Mouse (Mus musculus): ENCODE measurements around the gene Myom1. TPM values are rescaled to one million over a fixed set of nuclear protein-coding genes. Genes with fewer than 3 reads are reported as not detected.

Myom1 gene
- polyA plus RNA-seq, 1 experiment from 2014 or later = 1.6 TPM

DNA sequence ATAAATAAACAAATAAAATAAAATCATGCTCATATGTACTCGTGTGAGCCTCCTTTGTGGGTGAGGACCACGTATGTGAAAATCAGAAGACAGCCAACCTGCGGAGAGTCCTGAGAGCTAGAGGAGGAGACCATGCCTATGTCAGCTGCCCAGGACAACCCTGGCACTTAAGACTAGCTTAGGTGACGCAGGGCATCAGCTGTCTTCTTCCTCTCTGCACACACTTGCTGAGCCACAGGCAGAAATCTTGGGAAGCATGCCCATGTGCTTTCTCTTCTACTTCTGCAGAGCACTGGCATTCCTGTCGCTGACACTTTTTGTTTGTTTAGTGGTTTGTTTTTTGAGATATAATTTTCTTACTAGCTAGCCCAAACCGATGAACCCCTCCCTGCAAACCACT, 6.9 kb upstream of the Myom1 start:
- peaks cover 13% of the 10 kb centered on the region for H3K4me1 ChIP-seq (replicated peaks)
- no peaks in the 10 kb centered on the region for H3K27me3 ChIP-seq
- ATAC-seq (ENCODE audit: low FRiP score) = no peak
- peaks cover 28% of the 10 kb centered on the region for H3K36me3 ChIP-seq
- no peak overlapping the region for H3K9ac ChIP-seq
- H3K9me3 ChIP-seq = no peaks in the 10 kb centered on the region
- H3K4me3 ChIP-seq = no peak overlapping the region
- no peak overlapping the region for H3K4me2 ChIP-seq
- H3K27ac ChIP-seq = no peak overlapping the region
- WGBS = 98% methylated on average over 6 of the region's 6 CpGs

DNA sequence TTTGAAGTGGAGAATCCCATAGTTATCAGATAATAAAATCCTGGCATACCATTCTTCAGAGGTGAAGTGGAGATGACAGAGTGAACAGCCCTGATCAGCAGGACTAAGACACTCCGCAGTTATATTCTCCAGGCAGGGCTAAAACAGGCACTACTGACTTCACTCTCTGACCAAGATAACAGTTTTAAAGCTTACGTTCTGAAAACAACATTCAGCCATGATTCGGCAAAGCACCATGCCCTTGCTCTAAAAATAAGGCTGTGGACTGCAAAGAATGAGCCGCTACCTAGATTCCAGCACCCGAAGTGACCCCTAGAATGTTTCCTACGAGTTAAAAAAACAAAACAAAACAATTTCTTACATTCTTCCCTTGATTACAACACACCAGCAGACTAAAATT, 4.6 kb upstream of the Myom1 start:
- 84% methylated on average over 6 of the region's 6 CpGs for WGBS
- no peak overlapping the region for H3K9ac ChIP-seq

DNA sequence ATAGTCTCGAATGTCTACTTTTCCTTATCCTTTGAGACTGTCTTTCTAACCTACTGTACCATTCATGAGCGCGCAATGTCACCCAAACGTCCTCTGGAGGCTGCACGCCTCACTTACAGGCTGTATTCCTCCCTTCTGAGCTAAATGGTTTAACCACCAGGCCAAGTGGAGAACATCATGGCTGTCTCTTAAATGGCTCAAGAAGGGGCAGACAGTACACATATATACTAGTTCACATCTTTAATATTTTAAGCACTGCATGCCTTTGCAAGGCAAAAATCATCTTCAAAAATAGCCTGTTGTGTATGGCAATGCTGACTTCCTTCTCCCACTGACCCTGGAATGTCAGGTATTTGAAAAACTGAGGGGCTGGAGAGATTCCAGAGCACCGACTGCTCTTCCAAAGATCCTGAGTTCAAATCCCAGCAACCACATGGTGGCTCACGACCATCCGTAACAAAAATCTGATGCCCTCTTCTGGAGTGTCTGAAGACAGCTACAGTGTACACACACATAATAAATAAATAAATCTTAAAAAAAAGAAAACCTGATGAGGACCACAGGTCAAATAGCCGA, 3.9 kb upstream of the Myom1 start:
- Histone ChIP-seq H3K4me3 (no peak overlapping the region), H3K9ac (no peak overlapping the region), H3K4me1 (replicated peaks) (peaks cover 20% of the 10 kb centered on the region), H3K27ac (no peak overlapping the region), H3K36me3 (peaks cover 22% of the 10 kb centered on the region), H3K9me3 (no peaks in the 10 kb centered on the region), H3K27me3 (no peaks in the 10 kb centered on the region), H3K4me2 (no peak overlapping the region)
- 86% methylated on average over 9 of the region's 9 CpGs for WGBS
- no peak for ATAC-seq (ENCODE audit: low FRiP score)

More for the DNA sequence above, 4.6 kb upstream of the Myom1 start:
- no peaks in the 10 kb centered on the region for H3K9me3 ChIP-seq
- no peak overlapping the region for H3K4me2 ChIP-seq
- ATAC-seq (ENCODE audit: low FRiP score) = no peak
- H3K27ac ChIP-seq = no peak overlapping the region
- H3K4me1 ChIP-seq (replicated peaks) = peaks cover 14% of the 10 kb centered on the region
- peaks cover 22% of the 10 kb centered on the region for H3K36me3 ChIP-seq
- no peak overlapping the region for H3K4me3 ChIP-seq
- no peaks in the 10 kb centered on the region for H3K27me3 ChIP-seq

DNA sequence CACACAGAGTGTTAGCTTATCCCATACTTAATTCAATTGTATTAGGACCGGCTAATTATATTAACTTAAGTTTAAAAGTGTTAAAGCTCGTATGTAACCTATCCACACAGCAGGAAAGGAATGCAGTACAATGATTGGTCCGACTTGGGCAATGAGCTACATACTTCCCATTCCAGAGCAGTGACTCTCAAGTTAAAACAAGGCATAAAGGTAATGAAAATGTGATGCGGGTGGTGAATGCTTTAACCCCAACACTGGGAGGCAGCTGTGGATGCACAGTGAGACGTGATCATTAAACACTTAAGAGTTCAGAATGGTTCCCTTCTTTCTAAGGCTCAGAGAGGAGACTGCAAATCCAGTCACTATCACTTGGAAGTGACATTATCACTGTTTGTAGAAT, 3.2 kb upstream of the Myom1 start:
- Histone ChIP-seq H3K36me3 (peaks cover 19% of the 10 kb centered on the region), H3K9ac (no peak overlapping the region), H3K9me3 (no peaks in the 10 kb centered on the region), H3K4me3 (no peak overlapping the region), H3K27me3 (no peaks in the 10 kb centered on the region), H3K4me1 (replicated peaks) (peaks cover 20% of the 10 kb centered on the region), H3K4me2 (no peak overlapping the region), H3K27ac (no peak overlapping the region)
- 73% methylated on average over 5 of the region's 5 CpGs for WGBS
- no peak for ATAC-seq (ENCODE audit: low FRiP score)

DNA sequence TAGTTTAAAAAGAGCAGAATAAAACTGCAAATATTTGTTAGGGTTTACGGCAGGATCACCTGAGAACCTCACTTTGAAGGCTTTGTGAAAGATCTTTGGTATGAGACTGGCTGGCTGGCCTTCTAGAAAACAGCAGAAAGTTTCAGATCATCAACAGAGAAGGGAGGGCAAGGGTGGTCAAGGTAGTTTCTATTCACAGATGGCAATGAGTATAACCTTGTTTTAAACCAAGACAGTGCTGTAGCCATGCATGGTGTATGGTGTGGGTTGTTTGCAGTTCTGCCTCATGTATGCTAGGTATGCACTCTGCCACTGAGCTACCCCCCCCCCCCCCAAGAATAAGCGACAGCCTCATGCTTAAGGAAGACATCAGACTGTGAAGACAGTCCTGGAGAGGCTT, 2.2 kb upstream of the Myom1 start:
- H3K4me3 ChIP-seq = no peak overlapping the region

DNA sequence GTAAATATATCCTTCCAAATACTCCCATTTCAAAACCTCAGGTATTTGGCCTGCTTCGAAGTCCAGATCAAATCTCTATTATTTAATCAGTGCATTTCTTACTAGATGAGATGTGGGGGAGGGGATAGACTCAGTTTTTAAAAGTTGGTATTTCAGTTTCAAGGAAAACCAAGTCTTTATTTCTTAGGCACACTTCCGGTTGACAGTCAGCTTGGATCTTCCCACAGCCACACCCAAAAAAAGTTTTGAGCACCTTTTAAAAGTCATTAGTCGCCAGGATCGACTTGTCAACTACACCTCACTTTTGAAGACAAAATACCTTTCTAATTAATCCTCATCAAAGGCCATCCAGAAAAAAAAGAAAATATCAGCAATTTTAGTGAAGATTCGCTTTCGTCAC, 1.4 kb upstream of the Myom1 start:
- H3K27ac ChIP-seq = no peak overlapping the region
- no peaks in the 10 kb centered on the region for H3K9me3 ChIP-seq
- peaks cover 20% of the 10 kb centered on the region for H3K4me1 ChIP-seq (replicated peaks)
- no peak for ATAC-seq (ENCODE audit: low FRiP score)
- H3K4me2 ChIP-seq = peak overlapping the region; percentile 70
- peak overlapping the region; percentile 83; the same call in 1 of the 2 replicates for H3K9ac ChIP-seq
- H3K27me3 ChIP-seq = no peaks in the 10 kb centered on the region
- 19% methylated on average over 6 of the region's 6 CpGs for WGBS
- peaks cover 5% of the 10 kb centered on the region for H3K36me3 ChIP-seq
- H3K4me3 ChIP-seq = peak overlapping the region; percentile 87

More for the DNA sequence above, 2.2 kb upstream of the Myom1 start:
- no peak overlapping the region for H3K27ac ChIP-seq
- H3K36me3 ChIP-seq = peaks cover 11% of the 10 kb centered on the region
- H3K4me2 ChIP-seq = peak overlapping the region; percentile 34; the same call in 1 of the 2 replicates
- no peaks in the 10 kb centered on the region for H3K9me3 ChIP-seq
- no peak for ATAC-seq (ENCODE audit: low FRiP score)
- 80% methylated on average over 2 of the region's 2 CpGs for WGBS
- H3K4me1 ChIP-seq (replicated peaks) = peaks cover 20% of the 10 kb centered on the region
- H3K9ac ChIP-seq = peak overlapping the region; percentile 43; the same call in 1 of the 2 replicates
- H3K27me3 ChIP-seq = no peaks in the 10 kb centered on the region

DNA sequence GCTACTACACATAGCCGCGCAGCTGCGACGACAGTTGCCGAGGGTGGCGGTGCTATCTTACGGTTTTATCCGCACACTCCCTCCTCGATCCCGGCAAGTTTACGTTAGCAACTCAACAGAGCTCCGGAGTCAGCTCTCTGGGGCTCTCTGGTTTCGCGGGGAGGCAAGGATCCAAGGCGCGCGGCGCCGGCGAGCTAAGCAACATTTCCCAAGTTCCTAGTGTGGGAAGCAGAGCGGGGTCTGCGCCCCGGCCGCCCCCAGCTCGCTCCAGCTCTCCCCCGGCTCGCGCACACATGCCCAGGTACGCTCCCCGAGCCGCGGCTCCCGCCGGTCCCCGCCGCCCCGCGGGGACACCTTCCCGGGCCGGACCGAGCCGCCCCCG, 743 bp upstream of the Myom1 start:
- peak overlapping the region; percentile 83 for H3K9ac ChIP-seq
- under 1% methylated on average over 42 of the region's 43 CpGs for WGBS
- peak overlapping the region; percentile 87 for H3K4me3 ChIP-seq

DNA sequence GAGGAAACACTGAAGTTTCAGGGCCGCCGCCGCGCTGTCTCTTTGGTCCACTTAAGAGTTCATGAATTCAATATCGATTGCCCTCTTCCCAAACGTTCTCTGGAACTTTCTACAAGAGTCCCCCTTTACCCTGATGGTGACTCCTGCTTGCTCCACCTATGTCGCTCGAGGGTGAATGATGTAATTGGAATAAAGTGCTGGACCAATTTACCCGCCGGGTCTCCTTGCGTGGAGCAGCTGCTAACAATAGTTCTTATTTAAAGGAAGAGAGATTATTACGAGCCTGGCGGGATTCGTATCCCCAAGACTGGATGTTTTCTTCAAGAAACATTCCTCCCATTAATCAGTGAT, 286 bp downstream of the Myom1 start, which contains the start of gene Myl12a:
Myl12a (minus strand) TSS at position 135 of the 351 bp plus-strand sequence.
- Histone ChIP-seq H3K27ac (peak within 1 kb of the TSS; percentile 96), H3K27me3 (no peaks in the 10 kb centered on the region), H3K36me3 (no peaks in the 10 kb centered on the region), H3K4me2 (peak within 1 kb of the TSS; percentile 70), H3K4me3 (peak within 1 kb of the TSS; percentile 87), H3K4me1 (replicated peaks) (peaks cover 20% of the 10 kb centered on the region), H3K9ac (peak within 1 kb of the TSS; percentile 83), H3K9me3 (no peaks in the 10 kb centered on the region)
- 12% methylated on average over 14 of the region's 14 CpGs for WGBS
- ATAC-seq (ENCODE audit: low FRiP score) = peak; percentile 56

More for the DNA sequence above, 743 bp upstream of the Myom1 start:
- Histone ChIP-seq H3K36me3 (no peaks in the 10 kb centered on the region), H3K4me2 (peak overlapping the region; percentile 70), H3K27ac (peak overlapping the region; percentile 96), H3K9me3 (no peaks in the 10 kb centered on the region), H3K27me3 (no peaks in the 10 kb centered on the region), H3K4me1 (replicated peaks) (peaks cover 20% of the 10 kb centered on the region)
- ATAC-seq (ENCODE audit: low FRiP score) = peak; percentile 76

DNA sequence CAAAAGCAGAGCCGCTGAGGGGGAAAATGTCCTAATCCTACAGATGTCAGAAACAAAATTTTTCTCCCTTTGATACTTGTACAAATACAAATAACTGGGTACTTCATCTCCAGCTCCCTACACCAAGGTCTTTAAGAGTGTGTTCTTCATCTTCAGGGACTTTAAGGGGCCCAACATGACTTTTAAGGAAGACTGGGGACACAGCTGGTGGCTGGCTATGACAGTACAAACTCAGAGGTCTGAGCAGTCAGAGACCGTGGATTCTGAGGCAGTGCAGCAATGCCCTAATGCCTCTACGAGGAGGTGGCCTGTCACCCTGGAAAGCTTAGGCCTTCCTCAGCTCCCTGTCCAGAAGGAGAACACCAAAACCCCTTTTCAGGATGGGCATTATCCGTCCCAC, 679 bp downstream of the Myom1 start:
- peaks cover 20% of the 10 kb centered on the region for H3K4me1 ChIP-seq (replicated peaks)
- WGBS = 69% methylated on average over 4 of the region's 4 CpGs
- H3K27me3 ChIP-seq = no peaks in the 10 kb centered on the region
- H3K4me3 ChIP-seq = no peak overlapping the region
- peak overlapping the region; percentile 70 for H3K4me2 ChIP-seq
- H3K27ac ChIP-seq = no peak overlapping the region
- H3K9me3 ChIP-seq = no peaks in the 10 kb centered on the region
- no peak for ATAC-seq (ENCODE audit: low FRiP score)
- H3K36me3 ChIP-seq = no peaks in the 10 kb centered on the region
- H3K9ac ChIP-seq = no peak overlapping the region

DNA sequence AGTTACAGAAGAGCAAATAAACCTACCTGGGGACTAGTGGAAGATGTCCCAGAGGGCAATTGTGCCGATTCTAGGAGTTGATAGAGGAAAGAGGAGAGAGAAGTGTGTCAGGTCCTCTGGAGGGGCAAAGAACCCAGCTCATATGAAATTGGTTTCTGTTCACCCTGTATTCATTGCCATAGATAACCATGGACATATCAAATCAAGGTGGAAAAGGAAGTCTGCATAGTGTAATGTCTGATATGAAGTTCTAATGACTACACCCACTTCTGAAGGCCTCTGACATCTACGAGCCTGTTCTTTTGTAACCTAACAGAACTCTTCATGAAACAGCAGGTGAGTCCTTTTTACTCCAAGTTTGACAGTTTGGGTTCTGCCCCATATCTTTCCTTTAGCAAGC, 1.3 kb downstream of the Myom1 start:
- ATAC-seq (ENCODE audit: low FRiP score) = no peak
- H3K9me3 ChIP-seq = no peaks in the 10 kb centered on the region
- no peak overlapping the region for H3K27ac ChIP-seq
- 92% methylated on average over 2 of the region's 2 CpGs for WGBS
- H3K36me3 ChIP-seq = no peaks in the 10 kb centered on the region
- peaks cover 20% of the 10 kb centered on the region for H3K4me1 ChIP-seq (replicated peaks)
- H3K27me3 ChIP-seq = no peaks in the 10 kb centered on the region
- H3K4me3 ChIP-seq = no peak overlapping the region
- no peak overlapping the region for H3K4me2 ChIP-seq
- H3K9ac ChIP-seq = no peak overlapping the region

DNA sequence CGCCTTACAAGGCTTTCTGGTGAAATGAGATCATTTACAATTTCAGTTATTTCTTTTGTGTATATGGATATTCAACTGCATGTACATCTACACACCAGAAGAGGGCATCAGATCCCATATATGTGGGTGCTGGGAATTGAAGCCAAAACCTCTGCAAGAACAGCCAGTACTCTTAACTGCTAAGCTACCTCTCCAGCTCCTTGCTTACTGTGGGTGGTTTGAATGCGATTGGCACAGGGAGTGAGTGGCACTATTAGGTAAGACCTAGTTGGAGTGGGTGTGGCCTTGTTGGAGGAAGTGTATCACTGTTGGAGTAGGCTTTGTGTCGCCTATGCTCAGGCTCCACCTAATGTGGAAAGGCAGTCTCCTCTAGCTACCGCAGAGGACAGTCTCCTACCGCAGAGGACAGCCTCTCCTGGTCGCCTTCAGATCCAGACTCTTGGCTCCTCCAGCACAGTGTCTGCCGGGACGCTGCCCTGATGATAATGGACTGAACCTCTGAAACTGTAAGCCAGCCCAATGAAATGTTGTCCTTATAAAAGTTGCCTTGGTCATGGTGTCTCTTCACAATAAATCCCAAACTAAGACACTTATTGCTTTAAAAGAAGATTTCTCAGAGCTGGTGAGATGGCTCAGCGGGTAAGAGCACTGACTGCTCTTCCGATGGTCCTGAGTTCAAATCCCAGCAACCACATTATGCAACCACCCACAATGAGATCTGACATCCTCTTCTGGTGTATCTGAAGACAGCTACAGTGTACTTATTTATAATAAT, 1.9 kb downstream of the Myom1 start:
- no peak overlapping the region for H3K4me2 ChIP-seq
- H3K27me3 ChIP-seq = no peaks in the 10 kb centered on the region
- H3K4me1 ChIP-seq (replicated peaks) = peaks cover 20% of the 10 kb centered on the region
- H3K9me3 ChIP-seq = no peaks in the 10 kb centered on the region
- H3K27ac ChIP-seq = no peak overlapping the region
- H3K36me3 ChIP-seq = no peaks in the 10 kb centered on the region
- WGBS = 95% methylated on average over 10 of the region's 10 CpGs
- no peak for ATAC-seq (ENCODE audit: low FRiP score)
- no peak overlapping the region for H3K9ac ChIP-seq
- no peak overlapping the region for H3K4me3 ChIP-seq

DNA sequence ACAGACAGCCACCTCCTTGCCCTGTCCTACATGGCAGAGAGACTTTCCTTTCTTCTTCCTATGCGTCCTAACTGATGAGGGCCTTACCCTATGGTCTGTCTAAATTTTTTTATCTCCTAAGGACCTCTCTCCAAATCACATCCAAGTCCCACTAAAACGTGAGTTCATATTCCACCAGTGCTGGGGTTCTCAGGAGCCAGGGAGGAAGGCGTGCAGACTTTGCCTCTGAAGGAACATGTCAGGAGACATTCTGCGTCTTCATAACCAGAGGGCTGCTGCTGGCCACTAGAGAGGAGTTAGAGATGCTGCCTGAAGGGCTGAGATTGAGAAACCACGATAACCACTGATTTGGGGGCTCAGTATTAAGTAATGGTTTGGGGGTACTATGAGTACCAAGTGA, 4.5 kb downstream of the Myom1 start:
- H3K4me3 ChIP-seq = no peak overlapping the region
- no peaks in the 10 kb centered on the region for H3K36me3 ChIP-seq
- H3K27ac ChIP-seq = no peak overlapping the region
- H3K9me3 ChIP-seq = no peaks in the 10 kb centered on the region
- ATAC-seq (ENCODE audit: low FRiP score) = no peak
- 0 out of 2 replicates have a peak, but pooled peaks cover 6% of the 10 kb centered on the region for H3K4me1 ChIP-seq (replicated peaks)
- 90% methylated on average over 5 of the region's 5 CpGs for WGBS
- no peaks in the 10 kb centered on the region for H3K27me3 ChIP-seq
- H3K9ac ChIP-seq = no peak overlapping the region
- H3K4me2 ChIP-seq = no peak overlapping the region

DNA sequence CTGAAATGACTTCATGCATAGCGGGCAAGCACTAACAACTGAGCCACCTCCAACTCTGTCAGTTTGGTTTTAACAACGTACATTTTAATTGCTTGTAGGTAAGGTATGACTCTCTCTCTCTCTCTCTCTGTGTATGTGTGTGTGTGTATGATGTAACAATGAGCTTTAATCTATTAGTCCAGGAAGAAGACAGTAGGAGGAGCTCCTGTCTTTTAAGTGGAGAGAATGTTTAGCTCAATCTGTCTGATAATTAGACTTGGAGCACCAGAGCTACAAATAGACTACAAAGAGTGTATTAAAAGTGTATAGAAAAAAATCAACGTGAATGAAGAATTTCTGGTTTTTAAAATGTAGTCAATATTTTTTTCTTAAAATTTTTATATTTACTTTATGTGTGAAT, 6.2 kb downstream of the Myom1 start:
- WGBS = 86% methylated on average over 3 of the region's 3 CpGs
- ATAC-seq (ENCODE audit: low FRiP score) = no peak
- H3K9ac ChIP-seq = no peak overlapping the region
- no peak overlapping the region for H3K4me3 ChIP-seq
- H3K27me3 ChIP-seq = no peaks in the 10 kb centered on the region
- no peaks in the 10 kb centered on the region for H3K4me1 ChIP-seq (replicated peaks)
- no peak overlapping the region for H3K27ac ChIP-seq
- H3K4me2 ChIP-seq = no peak overlapping the region
- H3K9me3 ChIP-seq = no peaks in the 10 kb centered on the region
- H3K36me3 ChIP-seq = no peaks in the 10 kb centered on the region

All from hindbrain, embryonic 13.5 days (tissue).